Mouse (Mus musculus) C2C12 (cell line): ENCODE measurements around the gene Hoxd10. TPM values are rescaled to one million over a fixed set of nuclear protein-coding genes. Genes with fewer than 3 reads are reported as not detected.
A peak's percentile ranks its signal among the peaks of the same experiment; 100 is the strongest.

Experiments
- H3K27me3 ChIP-seq: one replicate; pipeline ENCODE4 v1.6.1; 2011; ENCODE audit not compliant: control insufficient read depth, insufficient read depth, insufficient read length
- H3K36me3 ChIP-seq: one replicate; pipeline ENCODE4 v1.6.1; 2011; ENCODE audit not compliant: control insufficient read depth, insufficient read depth
- H3K4me3 ChIP-seq: one replicate; pipeline ENCODE4 v1.5.1; 2011; ENCODE audit warnings: mild to moderate bottlenecking, control low read depth; ENCODE audit not compliant: poor library complexity, insufficient read depth, severe bottlenecking
- H3K79me2 ChIP-seq: one replicate; pipeline ENCODE4 v1.6.1; 2011; ENCODE audit not compliant: control insufficient read depth, insufficient read depth
- H3K79me3 ChIP-seq: one replicate; pipeline ENCODE4 v1.6.1; 2011; ENCODE audit warnings: low read depth, control low read depth
- H3ac ChIP-seq: one replicate; pipeline ENCODE3; 2011; ENCODE audit warnings: low read depth; ENCODE audit not compliant: control insufficient read depth, insufficient read length
- CEBPB ChIP-seq: IDR thresholded peaks from one replicate; pipeline ENCODE4 v1.6.1; 2011; ENCODE audit warnings: low read depth, mild to moderate bottlenecking, control low read depth, moderate library complexity
- CTCF ChIP-seq: IDR thresholded peaks from one replicate; pipeline ENCODE4 v1.5.1; 2011; ENCODE audit not compliant: control insufficient read depth, insufficient read depth, insufficient read length
- FOSL1 ChIP-seq: IDR thresholded peaks from one replicate; pipeline ENCODE4 v1.8.0; 2011; ENCODE audit warnings: mild to moderate bottlenecking, low read length; ENCODE audit not compliant: poor library complexity, insufficient read depth, severe bottlenecking
- MAX ChIP-seq: IDR thresholded peaks from one replicate; pipeline ENCODE4 v1.6.1; 2011; ENCODE audit warnings: mild to moderate bottlenecking, control low read depth
- MYOD1 ChIP-seq: IDR thresholded peaks from one replicate; pipeline ENCODE4 v1.6.1; 2011; ENCODE audit warnings: low read depth; ENCODE audit not compliant: control insufficient read depth, insufficient read length
- MYOG ChIP-seq: IDR thresholded peaks from one replicate; pipeline ENCODE4 v1.6.1; 2011; ENCODE audit not compliant: control insufficient read depth, insufficient read length; ENCODE audit errors: extremely low read depth
- USF1 ChIP-seq: IDR thresholded peaks from one replicate; pipeline ENCODE4 v1.6.1; 2011; ENCODE audit warnings: low read depth, mild to moderate bottlenecking, control low read depth, moderate library complexity
- polyA plus RNA-seq: library from polyadenylated mRNA; unstranded; fragments of >200 nt; fragmentation: generic; extraction: Trizol; gene quantifications from one replicate; pipeline ENCODE4 v1.2.1, GENCODE M21; 2012; ENCODE audit warnings: missing spikeins

The Hoxd10 gene
- polyA plus RNA-seq, 1 experiment, result not detected

DNA sequence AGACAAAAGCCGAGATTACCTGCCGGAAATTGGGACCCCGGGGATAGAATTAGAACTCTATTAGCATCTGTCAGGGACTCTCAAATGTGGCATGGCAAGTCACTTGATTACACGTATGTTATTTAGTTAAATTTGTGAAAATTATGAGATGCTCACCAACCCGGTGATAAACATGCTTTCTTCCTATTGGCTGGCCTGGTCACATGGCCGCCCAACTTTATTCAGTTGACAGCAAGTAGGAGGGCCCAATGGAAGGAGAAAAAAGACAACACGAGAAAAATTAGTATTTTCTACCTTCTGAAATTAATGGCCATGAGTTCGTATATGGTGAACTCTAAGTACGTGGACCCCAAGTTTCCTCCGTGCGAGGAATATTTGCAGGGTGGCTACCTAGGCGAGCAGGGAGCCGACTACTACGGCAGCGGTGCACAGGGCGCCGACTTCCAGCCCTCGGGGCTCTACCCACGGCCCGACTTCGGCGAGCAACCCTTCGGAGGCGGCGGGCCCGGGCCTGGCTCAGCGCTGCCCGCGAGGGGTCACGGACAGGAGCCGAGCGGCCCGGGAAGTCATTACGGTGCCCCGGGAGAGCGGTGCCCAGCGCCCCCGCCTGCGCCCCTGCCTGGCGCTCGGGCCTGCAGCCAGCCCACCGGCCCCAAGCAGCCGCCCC lies 35.4 kb downstream of the Hoxd10 start:
- Histone ChIP-seq H3K79me3 (no peaks in the 10 kb centered on the region), H3K4me3 (no peak overlapping the region), H3K27me3 (peaks cover 68% of the 10 kb centered on the region), H3ac (no peak overlapping the region), H3K36me3 (no peaks in the 10 kb centered on the region), H3K79me2 (no peaks in the 10 kb centered on the region)
- TF ChIP-seq MYOG (no peak), USF1 (peak; percentile 34)

DNA sequence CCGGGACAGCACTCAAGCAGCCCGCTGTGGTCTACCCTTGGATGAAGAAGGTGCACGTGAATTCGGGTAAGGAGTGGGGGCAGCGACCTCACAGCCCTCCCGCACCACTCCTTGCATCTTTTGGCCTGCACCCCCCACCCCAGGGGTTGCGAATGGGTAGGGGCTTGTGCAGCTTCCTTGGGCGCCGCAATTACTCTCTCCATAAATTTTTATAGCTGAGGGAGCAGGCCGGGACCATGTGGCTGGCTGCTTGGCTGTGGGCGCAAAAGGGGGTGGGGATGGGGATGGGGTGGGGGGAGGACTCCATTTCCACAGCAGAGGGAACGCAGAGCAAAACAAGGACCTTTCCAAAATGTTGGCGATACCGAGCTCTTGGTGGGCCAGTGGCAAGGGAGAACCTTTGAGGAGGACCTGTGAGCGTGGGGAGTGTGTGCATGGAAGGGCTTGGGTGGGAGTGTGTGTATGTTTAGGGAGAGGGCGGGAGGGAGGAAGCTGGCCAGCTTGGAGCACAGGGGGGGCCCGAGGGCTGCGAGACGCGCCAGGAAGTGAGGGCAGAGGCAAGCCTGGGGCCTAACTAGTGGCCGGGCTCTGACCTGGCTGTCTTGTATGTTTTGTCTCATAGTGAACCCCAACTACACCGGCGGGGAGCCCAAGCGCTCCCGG lies 36.0 kb downstream of the Hoxd10 start:
- Histone ChIP-seq H3K79me3 (no peaks in the 10 kb centered on the region), H3K36me3 (no peaks in the 10 kb centered on the region), H3K4me3 (no peak overlapping the region), H3ac (no peak overlapping the region), H3K79me2 (no peaks in the 10 kb centered on the region), H3K27me3 (peaks cover 73% of the 10 kb centered on the region)
- no peak for TF ChIP-seq MYOD1
- no peak for TF ChIP-seq CEBPB
- TF ChIP-seq CTCF, result no peak
- TF ChIP-seq FOSL1, result no peak
- TF ChIP-seq USF1, result no peak
- TF ChIP-seq MAX, result no peak
- no peak for TF ChIP-seq MYOG

DNA sequence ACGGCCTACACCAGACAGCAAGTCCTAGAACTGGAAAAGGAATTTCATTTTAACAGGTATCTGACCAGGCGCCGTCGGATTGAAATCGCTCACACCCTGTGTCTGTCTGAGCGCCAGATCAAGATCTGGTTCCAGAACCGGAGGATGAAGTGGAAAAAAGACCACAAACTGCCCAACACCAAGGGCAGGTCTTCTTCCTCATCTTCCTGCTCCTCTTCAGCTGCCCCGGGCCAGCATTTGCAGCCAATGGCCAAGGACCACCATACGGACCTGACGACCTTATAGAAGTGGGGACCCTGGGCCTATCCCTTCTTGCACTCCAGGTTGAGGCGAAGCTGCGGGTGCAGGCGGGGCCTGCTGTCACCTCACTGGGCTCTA lies 36.6 kb downstream of the Hoxd10 start:
- Histone ChIP-seq H3K4me3 (no peak overlapping the region), H3K27me3 (peaks cover 72% of the 10 kb centered on the region), H3K79me3 (no peaks in the 10 kb centered on the region), H3K36me3 (no peaks in the 10 kb centered on the region), H3K79me2 (no peaks in the 10 kb centered on the region), H3ac (no peak overlapping the region)
- no peak for TF ChIP-seq MYOD1

DNA sequence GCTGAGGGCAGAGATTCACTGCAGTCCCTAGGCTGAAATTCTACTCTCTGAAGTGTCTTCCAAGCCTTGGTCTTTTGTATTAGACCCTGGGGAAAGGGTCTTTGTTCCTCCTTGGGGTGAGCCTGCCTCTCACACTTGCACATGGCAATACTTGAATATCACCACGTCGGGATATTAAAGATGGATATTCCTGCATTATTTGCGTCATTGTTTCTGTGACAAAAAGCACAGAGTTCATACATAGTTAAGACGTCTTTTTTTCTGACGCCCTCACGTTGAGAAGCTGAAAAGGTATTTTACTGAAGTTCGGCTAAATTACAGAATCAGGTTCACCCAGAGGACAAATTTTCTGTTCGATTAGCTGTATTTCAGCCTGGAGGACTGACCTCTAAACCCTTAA lies 38.6 kb downstream of the Hoxd10 start:
- Histone ChIP-seq H3K27me3 (peaks cover 74% of the 10 kb centered on the region), H3K4me3 (no peak overlapping the region), H3K79me2 (no peaks in the 10 kb centered on the region), H3K36me3 (no peaks in the 10 kb centered on the region), H3K79me3 (no peaks in the 10 kb centered on the region), H3ac (no peak overlapping the region)
- no peak for TF ChIP-seq USF1
- no peak for TF ChIP-seq FOSL1

DNA sequence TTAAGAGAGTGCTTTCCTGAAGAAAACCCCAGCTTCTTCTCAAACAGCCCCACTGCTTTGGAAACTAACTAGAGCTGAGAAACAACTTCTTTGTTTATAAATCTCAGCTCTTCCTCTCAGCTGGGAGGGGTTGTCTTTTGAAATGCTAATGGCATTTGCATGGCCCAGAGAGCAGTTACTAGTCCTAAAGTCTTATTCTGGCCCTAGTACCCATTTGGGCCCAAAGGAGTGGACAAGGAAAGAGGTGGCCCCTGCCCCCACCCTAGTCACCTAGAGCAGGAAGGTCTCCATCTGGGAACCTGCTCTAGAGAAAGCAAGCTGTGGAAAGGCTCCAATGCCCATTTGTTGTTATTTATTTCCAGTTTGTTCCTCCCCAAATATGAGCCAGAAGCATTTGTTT lies 39.3 kb downstream of the Hoxd10 start:
- Histone ChIP-seq H3K79me3 (no peaks in the 10 kb centered on the region), H3K4me3 (no peak overlapping the region), H3K79me2 (no peaks in the 10 kb centered on the region), H3K36me3 (no peaks in the 10 kb centered on the region), H3ac (no peak overlapping the region), H3K27me3 (peaks cover 74% of the 10 kb centered on the region)
- TF ChIP-seq MYOG, result no peak

DNA sequence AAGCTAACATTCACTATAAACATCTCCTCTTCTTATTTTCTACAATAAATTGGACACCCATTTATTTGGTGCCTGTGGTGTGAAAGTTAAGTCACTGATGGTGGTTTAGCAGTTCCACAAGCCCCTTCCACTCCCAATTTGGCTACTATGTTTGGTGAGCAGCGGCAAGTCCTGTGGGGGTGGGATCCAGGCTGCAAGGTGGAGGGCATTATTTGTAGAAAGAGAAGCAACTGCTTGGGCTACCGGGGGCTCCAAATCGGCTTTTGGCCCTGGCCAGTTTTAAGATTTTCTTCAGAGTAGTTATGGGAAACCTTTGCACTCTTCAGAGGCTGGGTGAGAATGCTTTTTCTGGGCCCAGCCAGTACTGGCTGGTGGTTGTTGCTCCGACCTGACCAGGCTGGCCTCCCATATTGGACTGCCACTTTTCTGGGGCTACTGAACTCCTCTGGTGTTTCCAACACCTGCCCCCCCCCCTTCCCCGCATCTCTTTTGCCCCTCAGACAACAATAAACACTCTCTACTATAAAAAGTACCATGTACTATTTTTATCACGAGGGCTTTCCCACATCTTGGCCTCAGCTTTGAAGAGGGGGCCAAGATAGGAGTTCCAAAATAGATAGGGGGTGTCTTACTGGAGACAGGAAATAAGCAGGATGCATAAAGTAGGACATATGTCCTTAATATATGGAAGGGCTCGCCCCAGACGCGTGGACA lies 40.2 kb downstream of the Hoxd10 start:
- no peak overlapping the region for H3K4me3 ChIP-seq
- H3K79me3 ChIP-seq, result no peaks in the 10 kb centered on the region
- no peak for TF ChIP-seq MAX
- TF ChIP-seq MYOG, result no peak
- no peak for TF ChIP-seq FOSL1
- no peak for TF ChIP-seq CEBPB
- TF ChIP-seq USF1, result no peak
- no peak for TF ChIP-seq MYOD1
- no peak for TF ChIP-seq CTCF
- no peaks in the 10 kb centered on the region for H3K36me3 ChIP-seq
- H3K27me3 ChIP-seq, result peaks cover 74% of the 10 kb centered on the region
- H3ac ChIP-seq, result no peak overlapping the region
- H3K79me2 ChIP-seq, result no peaks in the 10 kb centered on the region
